Mouse (Mus musculus) embryonic facial prominence, embryonic 11.5 days (tissue): ENCODE data around the gene Ethe1. TPM values are rescaled to one million over a fixed set of nuclear protein-coding genes. Genes with fewer than 3 reads are reported as not detected.
A peak's percentile ranks its signal among the peaks of the same experiment; 100 is the strongest.

Experiments
- ATAC-seq: fragments of 200-750 bp; cut with Nextera tagmentation; replicated peaks from 2 replicates; pipeline ENCODE4 v1.8.0; 2017; ENCODE audit warnings: low read depth; ENCODE audit not compliant: insufficient number of reproducible peaks, low FRiP score, low TSS enrichment
- DNase-seq: peaks from one replicate; pipeline ENCODE4 v3.0.0-alpha.2; 2015; ENCODE audit warnings: low spot score
- H3K27ac ChIP-seq: fragments of 300-500 bp; sonication (generic); replicated peaks from 2 replicates; pipeline ENCODE4 v1.5.1; 2014; ENCODE audit warnings: mild to moderate bottlenecking, low read depth, low read length, control low read depth
- H3K27me3 ChIP-seq: fragments of 300-500 bp; sonication (generic); 2 replicates; pipeline ENCODE4 v1.6.1; 2014; ENCODE audit warnings: mild to moderate bottlenecking, low read length, moderate library complexity, mixed read lengths; ENCODE audit not compliant: control insufficient read depth, insufficient read depth
- H3K36me3 ChIP-seq: fragments of 300-500 bp; sonication (generic); replicated peaks from 2 replicates; pipeline ENCODE4 v1.6.1; 2014; ENCODE audit warnings: low read depth, mild to moderate bottlenecking, low read length, moderate library complexity, mixed read lengths; ENCODE audit not compliant: control insufficient read depth, insufficient read depth
- H3K4me1 ChIP-seq: fragments of 300-500 bp; sonication (generic); 2 replicates; pipeline ENCODE4 v1.6.1; 2014; ENCODE audit warnings: low read length, mixed read lengths; ENCODE audit not compliant: control insufficient read depth, insufficient read depth
- H3K4me2 ChIP-seq: fragments of 300-500 bp; sonication (generic); 2 replicates; pipeline ENCODE4 v1.6.1; 2014; ENCODE audit warnings: low read depth, mild to moderate bottlenecking, control low read depth, low read length, moderate library complexity
- H3K4me3 ChIP-seq: fragments of 300-500 bp; sonication (generic); 2 replicates; pipeline ENCODE4 v1.5.1; 2014; ENCODE audit warnings: low read depth, low read length, control low read depth
- H3K9ac ChIP-seq: fragments of 300-500 bp; sonication (generic); replicated peaks from 2 replicates; pipeline ENCODE4 v1.6.1; 2014; ENCODE audit warnings: mild to moderate bottlenecking, control low read depth, low read length
- H3K9me3 ChIP-seq: fragments of 300-500 bp; sonication (generic); replicated peaks from 2 replicates; pipeline ENCODE4 v1.6.1; 2016; ENCODE audit warnings: mild to moderate bottlenecking, low read length, inconsistent platforms, mixed read lengths; ENCODE audit not compliant: control insufficient read depth
- WGBS: fragments of 180-500 bp; shearing (Covaris S2); extraction: QIAGEN DNeasy Blood & Tissue Kit; methylation state at CpG from one replicate; pipeline ENCODE4 v1.1.7; 2014; 5-methylcytosine and 5-hydroxymethylcytosine counted together
- polyA plus RNA-seq: library from polyadenylated mRNA; unstranded; fragments of >200 nt; fragmentation: Nextera tagmentation; extraction: Ambion mirVana; gene quantifications from 2 replicates; pipeline ENCODE4 v1.2.1, GENCODE M21; 2014

The Ethe1 gene
- polyA plus RNA-seq, 1 experiment from 2014 or later = 24.4 TPM

- peaks cover 7% of the 10 kb centered on the region; the same call in 1 of the 2 replicates for H3K27me3 ChIP-seq
- no peaks in the 10 kb centered on the region for H3K4me1 ChIP-seq
- no peaks in the 10 kb centered on the region for H3K9me3 ChIP-seq
- H3K4me3 ChIP-seq = no peak overlapping the region
- whole genome bisulfite sequencing = 75% methylated on average over 7 of the region's 7 CpGs
- H3K27ac ChIP-seq = no peak overlapping the region
- no peak for ATAC-seq
- H3K4me2 ChIP-seq = no peak overlapping the region
- DNase-seq = no peak
- no peaks in the 10 kb centered on the region for H3K36me3 ChIP-seq
- H3K9ac ChIP-seq = no peak overlapping the region
Observed at GRCm38 (mm10) chr7:24644996-24645395, 57.7 kb downstream of the Ethe1 start.

GRCm38 (mm10) chr7:24646486-24646885 is 59.1 kb downstream of the Ethe1 start:
- Histone ChIP-seq H3K4me3 (no peak overlapping the region), H3K9me3 (no peaks in the 10 kb centered on the region), H3K4me2 (no peak overlapping the region), H3K27ac (no peak overlapping the region), H3K9ac (no peak overlapping the region), H3K4me1 (no peaks in the 10 kb centered on the region), H3K27me3 (no peaks in the 10 kb centered on the region), H3K36me3 (no peaks in the 10 kb centered on the region)
- DNase-seq (no peak), ATAC-seq (no peak)
- 78% methylated on average over 7 of the region's 7 CpGs for WGBS

- H3K27ac ChIP-seq = no peak overlapping the region
- H3K9ac ChIP-seq = no peak overlapping the region
- no peaks in the 10 kb centered on the region for H3K36me3 ChIP-seq
- no peak for ATAC-seq
- DNase-seq = peak; percentile 73
- no peaks in the 10 kb centered on the region for H3K27me3 ChIP-seq
- no peak overlapping the region for H3K4me3 ChIP-seq
- WGBS = 28% methylated on average over 7 of the region's 7 CpGs
- H3K9me3 ChIP-seq = no peaks in the 10 kb centered on the region
- H3K4me1 ChIP-seq = no peaks in the 10 kb centered on the region
- H3K4me2 ChIP-seq = no peak overlapping the region
Observed at GRCm38 (mm10) chr7:24653681-24654080, 66.3 kb downstream of the Ethe1 start.

Other genes starting within 250 kb of the Ethe1 start
- not detected in 2 replicates for gene Lypd5, start 238.3 kb upstream of the Ethe1 start, polyA plus RNA-seq
- 2.2 and 2.3 TPM in 2 replicates for gene Kcnn4, start 217.3 kb upstream of the Ethe1 start, polyA plus RNA-seq
- gene Smg9, start 187.9 kb upstream of the Ethe1 start, polyA plus RNA-seq = 13.8 and 18.6 TPM in 2 replicates
- not detected in 2 replicates for gene Irgc1, start 135.2 kb upstream of the Ethe1 start, polyA plus RNA-seq
- gene Plaur, start 125.1 kb upstream of the Ethe1 start, polyA plus RNA-seq = 1.1 and 2.1 TPM in 2 replicates
- 1.9 and 3.6 TPM in 2 replicates for gene Cadm4, start 105.5 kb upstream of the Ethe1 start, polyA plus RNA-seq
- gene Zfp428, start 80.5 kb upstream of the Ethe1 start, polyA plus RNA-seq = 52.5 and 58.0 TPM in 2 replicates
- gene AC161166.1, start 75.1 kb upstream of the Ethe1 start, polyA plus RNA-seq = 0.25 and 0.32 TPM in 2 replicates
- gene Irgq, start 56.9 kb upstream of the Ethe1 start, polyA plus RNA-seq = 8.0 and 8.7 TPM in 2 replicates
- not detected in 2 replicates for gene Pinlyp, start 41.4 kb upstream of the Ethe1 start, polyA plus RNA-seq
- 99.0 and 111 TPM in 2 replicates for gene Xrcc1, start 41.3 kb upstream of the Ethe1 start, polyA plus RNA-seq
- 0.91 and 1.4 TPM in 2 replicates for gene Zfp575, start 98 bp downstream of the Ethe1 start, polyA plus RNA-seq
- 0.10 and 0.13 TPM in 2 replicates for gene Phldb3, start 23.2 kb downstream of the Ethe1 start, polyA plus RNA-seq
- gene Lypd3, start 49.0 kb downstream of the Ethe1 start, polyA plus RNA-seq = 2.0 and 2.1 TPM in 2 replicates
- gene Tex101, start 89.1 kb downstream of the Ethe1 start, polyA plus RNA-seq = not detected in 2 replicates
- not detected in 2 replicates for gene BC049730, start 121.7 kb downstream of the Ethe1 start, polyA plus RNA-seq
- gene Gm4763, start 139.4 kb downstream of the Ethe1 start, polyA plus RNA-seq = not detected in 2 replicates
- not detected in 2 replicates for gene Cd177, start 172.8 kb downstream of the Ethe1 start, polyA plus RNA-seq
- 0.29 and 0.34 TPM in 2 replicates for gene Ceacam10, start 189.7 kb downstream of the Ethe1 start, polyA plus RNA-seq